In genomic region chr12:91799379-91799773, GRCm38 (mm10) we compare ENCODE assay signal across 10 mouse cellular contexts. TPM values are rescaled to one million over a fixed set of nuclear protein-coding genes. Genes with fewer than 3 reads are reported as not detected.
A peak's percentile ranks its signal among the peaks of the same experiment; 100 is the strongest.
DNase-seq lines count a peak whose midpoint lies in the region; ATAC-seq lines count a peak whose summit lies in the region.
"Had no signal": no experiment of that assay in that cellular context is flagged by ENCODE, and none has a peak within 500 bp of the region (broad histone marks: within the 10 kb centered on the region; RNA-seq: fewer than 3 reads in every experiment).

No protein-coding gene starts in this region.

- no peaks in the 10 kb centered on the region for H3K36me3 ChIP-seq in embryonic facial prominence, embryonic 11.5 days (replicated peaks; ENCODE audit: control insufficient read depth, insufficient read depth, low read depth, low read length)
- no peaks in the 10 kb centered on the region for H3K36me3 ChIP-seq in embryonic facial prominence, embryonic 10.5 days (replicated peaks)
- H3K36me3 ChIP-seq in liver, embryonic 12.5 days = no peaks in the 10 kb centered on the region
- H3K36me3 ChIP-seq: embryonic facial prominence, embryonic 13.5 days; limb, embryonic 12.5 days had no signal

- H3K27ac ChIP-seq in embryonic facial prominence, embryonic 11.5 days (replicated peaks; ENCODE audit: low read depth, low read length) = no peak overlapping the region
- H3K27ac ChIP-seq in embryonic facial prominence, embryonic 10.5 days (replicated peaks) = no peak overlapping the region
- H3K27ac ChIP-seq in liver, embryonic 12.5 days = no peak overlapping the region
- H3K27ac ChIP-seq: embryonic facial prominence, embryonic 13.5 days; limb, embryonic 12.5 days had no signal

- no peak overlapping the region for H3K9ac ChIP-seq in embryonic facial prominence, embryonic 11.5 days (replicated peaks; ENCODE audit: low read length)
- no peak overlapping the region for H3K9ac ChIP-seq in liver, embryonic 12.5 days
- H3K9ac ChIP-seq: embryonic facial prominence, embryonic 13.5 days; limb, embryonic 12.5 days had no signal

- no peak for ATAC-seq in embryonic facial prominence, embryonic 11.5 days (replicated peaks; ENCODE audit: insufficient number of reproducible peaks, low FRiP score, low TSS enrichment, low read depth)
- ATAC-seq in liver, embryonic 12.5 days = no peak
- ATAC-seq in megakaryocyte progenitor cell, adult 5-6 weeks (replicated peaks; ENCODE audit: poor library complexity) = peak; percentile 42; the same call in 1 of the 2 replicates

- WGBS in embryonic facial prominence, embryonic 11.5 days = 27% methylated on average over 6 of the region's 6 CpGs
- WGBS in embryonic facial prominence, embryonic 10.5 days = 24% methylated on average over 6 of the region's 6 CpGs
- WGBS in liver, embryonic 12.5 days (ENCODE audit: insufficient replicate concordance) = 11% methylated on average over 6 of the region's 6 CpGs

- H3K4me2 ChIP-seq in embryonic facial prominence, embryonic 11.5 days (ENCODE audit: low read depth, low read length) = no peak overlapping the region
- H3K4me2 ChIP-seq in liver, embryonic 12.5 days = peak overlapping the region; percentile 13; the same call in 1 of the 2 replicates
- H3K4me2 ChIP-seq: embryonic facial prominence, embryonic 13.5 days; limb, embryonic 12.5 days had no signal

- H3K4me1 ChIP-seq in embryonic facial prominence, embryonic 11.5 days (ENCODE audit: control insufficient read depth, insufficient read depth, low read length) = no peaks in the 10 kb centered on the region
- H3K4me1 ChIP-seq in embryonic facial prominence, embryonic 10.5 days = no peaks in the 10 kb centered on the region
- peaks cover 8% of the 10 kb centered on the region for H3K4me1 ChIP-seq in liver, embryonic 12.5 days
- H3K4me1 ChIP-seq: embryonic facial prominence, embryonic 13.5 days; limb, embryonic 12.5 days had no signal

- no peaks in the 10 kb centered on the region for H3K9me3 ChIP-seq in embryonic facial prominence, embryonic 11.5 days (replicated peaks; ENCODE audit: control insufficient read depth, low read length)
- H3K9me3 ChIP-seq in embryonic facial prominence, embryonic 10.5 days = no peaks in the 10 kb centered on the region
- H3K9me3 ChIP-seq in liver, embryonic 12.5 days (replicated peaks) = no peaks in the 10 kb centered on the region
- H3K9me3 ChIP-seq: embryonic facial prominence, embryonic 13.5 days; limb, embryonic 12.5 days had no signal

- peak; percentile 60 for DNase-seq in embryonic facial prominence, embryonic 11.5 days (ENCODE audit: low spot score)
- no peak for DNase-seq in embryonic facial prominence, embryonic 10.5 days (ENCODE audit: low spot score)
- DNase-seq in liver (no peak), NIH3T3 (ENCODE audit: low read depth) (peak; percentile 54)
- DNase-seq in adrenal gland, postnatal 4 days (ENCODE audit: low spot score in 2 of 2) = no peak
- no peak for DNase-seq in spleen, adult 12 weeks (ENCODE audit: low spot score)

- no peaks in the 10 kb centered on the region for H3K27me3 ChIP-seq in embryonic facial prominence, embryonic 11.5 days (ENCODE audit: control insufficient read depth, insufficient read depth, low read length)
- H3K27me3 ChIP-seq in embryonic facial prominence, embryonic 10.5 days (replicated peaks; ENCODE audit: low read depth, poor library complexity, severe bottlenecking) = no peaks in the 10 kb centered on the region
- no peaks in the 10 kb centered on the region for H3K27me3 ChIP-seq in liver, embryonic 12.5 days (replicated peaks)
- H3K27me3 ChIP-seq: embryonic facial prominence, embryonic 13.5 days; limb, embryonic 12.5 days had no signal

- no peak overlapping the region for H3K4me3 ChIP-seq in embryonic facial prominence, embryonic 11.5 days (ENCODE audit: low read depth, low read length)
- H3K4me3 ChIP-seq in embryonic facial prominence, embryonic 10.5 days = no peak overlapping the region
- H3K4me3 ChIP-seq in liver, embryonic 12.5 days = no peak overlapping the region
- H3K4me3 ChIP-seq: embryonic facial prominence, embryonic 13.5 days; limb, embryonic 12.5 days had no signal

RNA-seq across cellular contexts. Expression of gene Ston2, which starts 11.2 kb away (rescaled TPM):
- 5.4 and 6.9 TPM in 2 replicates for polyA plus RNA-seq in embryonic facial prominence, embryonic 11.5 days (2014; fragmentation: Nextera tagmentation; extraction: Ambion mirVana)
- 6.1 and 7.0 TPM in 2 replicates for polyA plus RNA-seq in embryonic facial prominence, embryonic 10.5 days (2016; fragmentation: Nextera tagmentation; extraction: Ambion mirVana)
- 35.7 and 37.9 TPM in 2 replicates for polyA plus RNA-seq in liver, embryonic 12.5 days (2016; fragmentation: Nextera tagmentation; extraction: Ambion mirVana)
- total RNA-seq in megakaryocyte progenitor cell, adult 5-6 weeks (2015) = 4.5 and 10.5 TPM in 2 replicates
- 2.4 and 5.4 TPM in 2 replicates for total RNA-seq in megakaryocyte progenitor cell, adult 5-6 weeks (2017)
- 10 to 100 TPM; 14.5 to 15.1 TPM for total RNA-seq in adrenal gland, postnatal 4 days (2021)

RNA-seq across cellular contexts. Expression of gene Sel1l, which starts 49.6 kb away (rescaled TPM):
- polyA plus RNA-seq in embryonic facial prominence, embryonic 11.5 days (2014; fragmentation: Nextera tagmentation; extraction: Ambion mirVana) = 68.8 and 69.8 TPM in 2 replicates
- polyA plus RNA-seq in embryonic facial prominence, embryonic 10.5 days (2016; fragmentation: Nextera tagmentation; extraction: Ambion mirVana) = 56.3 TPM in 2 replicates
- 38.4 and 39.5 TPM in 2 replicates for polyA plus RNA-seq in liver, embryonic 12.5 days (2016; fragmentation: Nextera tagmentation; extraction: Ambion mirVana)
- total RNA-seq in megakaryocyte progenitor cell, adult 5-6 weeks (2015) = 65.9 and 73.8 TPM in 2 replicates
- total RNA-seq in megakaryocyte progenitor cell, adult 5-6 weeks (2017) = 66.5 and 66.9 TPM in 2 replicates
- total RNA-seq in adrenal gland, postnatal 4 days (2021) = 100 to 1,000 TPM; 170 to 176 TPM

Comparison
In these comparisons a context has a peak if more than half of its experiments do, and no peak if none do; other contexts are left out.
1. DNase-seq: peak in embryonic facial prominence, embryonic 11.5 days (single experiment) and NIH3T3 (single experiment); none in embryonic facial prominence, embryonic 10.5 days (single experiment), liver (single experiment), adrenal gland, postnatal 4 days (0 of 2) and spleen, adult 12 weeks (single experiment).